Mouse (Mus musculus) spleen, postnatal 10 days (tissue): ENCODE data around the gene Trim62.

Experiments
- DNase-seq, 2 experiments: peaks; one replicate each; pipeline ENCODE4 v3.0.0; 2021 to 2022; ENCODE audit warnings: low spot score in 2 of 2

Trim62 gene

DNA sequence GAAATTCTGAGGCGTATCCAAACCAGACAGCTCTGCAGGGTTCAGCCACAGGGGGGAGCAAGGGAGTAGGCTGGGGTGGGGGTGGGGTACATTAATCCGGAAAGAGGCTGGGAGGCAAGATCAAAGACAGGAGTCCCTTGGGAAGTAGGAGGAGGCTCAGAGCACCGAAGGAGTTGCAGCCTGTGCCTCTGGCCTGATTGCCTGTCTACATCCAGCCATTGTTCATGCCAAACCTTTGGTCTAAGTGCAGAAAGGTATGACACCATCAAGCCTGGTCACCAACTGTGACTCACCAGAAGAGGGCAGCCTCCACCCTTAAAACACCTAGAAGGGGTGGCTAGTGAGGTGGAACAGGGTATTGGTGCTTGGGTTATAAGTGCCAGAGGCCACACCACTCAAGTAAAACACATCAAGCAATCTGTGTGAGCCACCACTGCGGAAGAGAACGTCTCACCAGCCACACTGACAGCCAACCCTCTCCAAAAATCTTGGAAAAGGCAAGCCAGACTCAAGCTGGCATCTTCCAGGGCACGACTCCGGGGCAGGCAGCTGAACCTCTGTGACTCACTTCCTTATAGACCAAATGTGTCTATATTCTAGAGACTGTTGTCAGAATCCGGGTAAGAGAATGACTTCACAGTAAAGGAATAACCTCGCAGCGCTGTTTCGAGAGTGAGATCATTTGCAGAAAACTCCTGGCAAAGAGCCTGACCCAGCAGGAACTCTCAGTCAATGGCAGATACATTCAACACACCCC is 74.0 kb downstream of the Trim62 start:
- peak in 1 of 2 experiments; percentile 51 for DNase-seq

DNA sequence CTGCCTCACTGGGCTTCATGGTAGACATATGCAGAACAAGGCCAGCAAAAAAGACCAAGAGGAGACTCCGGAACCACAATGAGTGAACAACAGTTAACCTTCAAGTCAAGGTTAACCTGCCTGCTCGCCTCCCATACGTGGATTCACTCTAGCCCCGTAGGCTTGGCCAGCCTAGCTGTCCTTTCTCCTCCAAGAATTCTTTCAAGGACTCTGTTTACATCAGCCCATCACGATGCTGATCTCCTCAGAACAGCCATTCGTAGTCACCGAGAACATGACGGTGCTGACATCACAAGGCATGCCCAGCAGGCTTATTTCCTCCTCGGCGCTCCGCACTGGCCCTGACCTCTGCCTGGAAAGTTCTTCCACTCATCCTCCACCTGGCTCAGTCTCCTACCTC is 74.8 kb downstream of the Trim62 start:
- DNase-seq, result no peak

DNA sequence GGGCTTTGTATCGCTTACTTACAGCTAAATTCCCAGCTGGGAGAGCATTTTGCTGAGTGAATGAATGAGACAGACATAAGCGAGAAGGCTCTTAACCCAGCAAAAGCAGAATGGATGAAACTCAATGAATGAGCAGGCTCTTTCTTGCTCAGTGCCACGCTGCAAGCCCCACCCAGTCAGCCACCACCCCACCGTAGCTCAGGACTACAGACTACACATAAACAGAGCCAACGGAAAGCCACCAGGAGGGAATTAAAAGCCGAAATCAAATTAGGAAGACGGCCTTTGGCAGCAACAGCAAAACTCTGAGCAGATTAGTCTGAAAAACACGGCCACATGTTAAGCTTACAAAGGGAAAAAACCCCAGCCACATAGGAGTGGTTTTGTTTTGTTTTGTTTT is 75.5 kb downstream of the Trim62 start:
- DNase-seq, result no peak

DNA sequence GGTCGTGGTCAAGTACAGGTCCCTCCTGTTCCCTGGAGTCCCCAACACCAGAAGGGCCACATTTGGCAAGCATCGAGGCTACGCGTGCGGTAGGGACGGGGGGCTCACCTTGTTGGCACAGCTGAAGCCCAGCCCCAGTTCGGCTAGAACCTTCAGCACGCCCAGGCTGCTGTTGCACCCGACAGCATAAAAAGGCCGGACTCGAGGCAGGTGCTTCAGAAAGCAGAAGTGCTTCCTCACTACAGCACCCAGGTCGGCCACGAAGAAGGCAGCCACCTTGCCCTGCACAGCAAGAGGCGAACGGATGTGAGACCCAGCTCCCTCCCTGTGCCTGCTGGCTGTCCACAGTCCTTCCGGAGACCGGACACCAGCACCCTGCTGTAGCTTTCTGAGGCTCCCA is 76.3 kb downstream of the Trim62 start:
- DNase-seq, result peak in 1 of 2 experiments; percentile 40
